Mouse (Mus musculus) heart, adult 18-20 months (tissue): ENCODE results near the gene Olfr620. TPM values are rescaled to one million over a fixed set of nuclear protein-coding genes. Genes with fewer than 3 reads are reported as not detected.

Source experiments
- DNase-seq, 2 experiments: peaks; one replicate each; pipeline ENCODE4 v3.0.0; 2021 to 2022; ENCODE audit warnings: mixed read lengths in 1 of 2
- long read RNA-seq, 2 experiments: library from polyadenylated mRNA; stranded (forward); transcript quantifications; one replicate each; pipeline ENCODE4 v2.0.0; 2021
- microRNA-seq, 2 experiments: library from miRNA; unstranded; fragments of <30 nt; microRNA quantifications; one replicate each; pipeline ENCODE4 v1.2.0; 2022
- total RNA-seq, 2 experiments: library from RNA; stranded (reverse); gene quantifications; 2 replicates each; pipeline ENCODE4 v1.2.3; 2021

The Olfr620 gene
- not detected for total RNA-seq
- long read RNA-seq, experiment 1: 0 reads
- long read RNA-seq, experiment 2: 0 reads

GRCm38 (mm10) chr7:103612434-103612833, at the start of gene Olfr620:
Olfr620 (minus strand) TSS chr7:103612534.
- DNase-seq: no peak

- no peak for DNase-seq
Measured at GRCm38 (mm10) chr7:103644070-103644469, 31.7 kb upstream of the Olfr620 start.

GRCm38 (mm10) chr7:103642602-103643001, 30.3 kb upstream of the Olfr620 start, which contains the start of gene Olfr622:
Olfr622 (minus strand) TSS chr7:103642702.
- DNase-seq: no peak

GRCm38 (mm10) chr7:103636795-103637194, 24.5 kb upstream of the Olfr620 start:
- no peak for DNase-seq

GRCm38 (mm10) chr7:103607425-103607824, 4.9 kb downstream of the Olfr620 start:
- DNase-seq: no peak

GRCm38 (mm10) chr7:103600275-103600674, 12.1 kb downstream of the Olfr620 start, which contains the start of gene Olfr619:
Olfr619 (plus strand) TSS chr7:103600575.
- DNase-seq: no peak

- no peak for DNase-seq
Measured at GRCm38 (mm10) chr7:103589803-103590202, 22.5 kb downstream of the Olfr620 start, which contains the start of gene Olfr618. Olfr618 (plus strand) TSS chr7:103590103.

- no peak for DNase-seq
Measured at GRCm38 (mm10) chr7:103572761-103573160, 39.6 kb downstream of the Olfr620 start, which contains the start of gene Olfr617. Olfr617 (plus strand) TSS chr7:103573061.

GRCm38 (mm10) chr7:103569043-103569442, 43.3 kb downstream of the Olfr620 start, which contains the start of gene Olfr616:
Olfr616 (minus strand) TSS chr7:103569143.
- DNase-seq: no peak

- DNase-seq: no peak
Measured at GRCm38 (mm10) chr7:103555779-103556178, 56.6 kb downstream of the Olfr620 start, which contains the start of gene Olfr615. Olfr615 (plus strand) TSS chr7:103556079.

Small RNA genes within 50 kb of the gene (microRNA-seq; reads per million reads assigned to microRNA genes)
- gene Gm26506: 0 reads per million in 2 experiments

Other genes starting within 250 kb of the Olfr620 start
- not detected for gene Olfr601, start 249.9 kb downstream of the Olfr620 start, total RNA-seq
- not detected for gene Olfr603, start 226.4 kb downstream of the Olfr620 start, total RNA-seq
- gene Usp17lc, start 197.5 kb downstream of the Olfr620 start, total RNA-seq: not detected
- not detected for gene Olfr605, start 167.1 kb downstream of the Olfr620 start, total RNA-seq
- not detected for gene Olfr606, start 163.5 kb downstream of the Olfr620 start, total RNA-seq
- not detected for gene Olfr607, start 148.4 kb downstream of the Olfr620 start, total RNA-seq
- gene Olfr608, start 142.7 kb downstream of the Olfr620 start, total RNA-seq: not detected
- not detected for gene Olfr609, start 114.5 kb downstream of the Olfr620 start, total RNA-seq
- gene Olfr610, start 100.4 kb downstream of the Olfr620 start, total RNA-seq: not detected
- not detected for gene Olfr611, start 91.7 kb downstream of the Olfr620 start, total RNA-seq
- gene Olfr612, start 69.8 kb downstream of the Olfr620 start, total RNA-seq: not detected
- gene Olfr613, start 64.5 kb downstream of the Olfr620 start, total RNA-seq: not detected
- gene Olfr615, start 56.5 kb downstream of the Olfr620 start, total RNA-seq: not detected
- gene Olfr616, start 43.4 kb downstream of the Olfr620 start, total RNA-seq: not detected
- not detected for gene Olfr617, start 39.5 kb downstream of the Olfr620 start, total RNA-seq
- not detected for gene Olfr618, start 22.4 kb downstream of the Olfr620 start, total RNA-seq
- not detected for gene Olfr619, start 12.0 kb downstream of the Olfr620 start, total RNA-seq
- gene Olfr622, start 30.2 kb upstream of the Olfr620 start, total RNA-seq: not detected
- gene Olfr623, start 51.2 kb upstream of the Olfr620 start, total RNA-seq: not detected
- not detected for gene Olfr624, start 58.7 kb upstream of the Olfr620 start, total RNA-seq
- gene Olfr625-ps1, start 70.2 kb upstream of the Olfr620 start, total RNA-seq: not detected
- gene Olfr243, start 102.1 kb upstream of the Olfr620 start, total RNA-seq: not detected
- not detected for gene Olfr628, start 117.8 kb upstream of the Olfr620 start, total RNA-seq
- not detected for gene Olfr629, start 132.4 kb upstream of the Olfr620 start, total RNA-seq
- gene Olfr630, start 144.8 kb upstream of the Olfr620 start, total RNA-seq: not detected
- gene Olfr69, start 159.1 kb upstream of the Olfr620 start, total RNA-seq: not detected
- gene Olfr68, start 167.2 kb upstream of the Olfr620 start, total RNA-seq: not detected
- not detected for gene Olfr67, start 179.3 kb upstream of the Olfr620 start, total RNA-seq
- 1,000 to 10,000 TPM; 1,004 to 1,120 TPM for gene Hbb-bt, start 201.5 kb upstream of the Olfr620 start, total RNA-seq
- over 10,000 TPM; 10,167 to 10,648 TPM for gene Hbb-bs, start 215.6 kb upstream of the Olfr620 start, total RNA-seq
- not detected for gene Hbb-bh2, start 228.0 kb upstream of the Olfr620 start, total RNA-seq
- not detected for gene Hbb-bh1, start 230.6 kb upstream of the Olfr620 start, total RNA-seq
- not detected for gene Hbb-y, start 240.7 kb upstream of the Olfr620 start, total RNA-seq